Mouse (Mus musculus) bone marrow macrophage, adult 2 months (primary cell): ENCODE measurements at regions not wholly inside any gene's neighbourhood (a gene's known extent, or its start where the extent isn't known, plus 50 kb on each side); places are given as distances from the start of the nearest gene placed in this dataset.

Source experiments
- H3K27ac ChIP-seq: 2 replicates; pipeline ENCODE4 v1.5.1; 2012; ENCODE audit warnings: low read depth, low read length; ENCODE audit not compliant: insufficient read depth
- H3K4me1 ChIP-seq: 2 replicates; pipeline ENCODE4 v1.6.1; 2012; ENCODE audit warnings: low read length; ENCODE audit not compliant: control insufficient read depth, insufficient read depth
- H3K4me3 ChIP-seq: 2 replicates; pipeline ENCODE4 v1.5.1; 2012; ENCODE audit warnings: mild to moderate bottlenecking, low read length, moderate library complexity; ENCODE audit not compliant: insufficient read depth
- CTCF ChIP-seq: IDR thresholded peaks from 2 replicates; pipeline ENCODE4 v1.5.1; 2012; ENCODE audit warnings: low read depth, mild to moderate bottlenecking, low read length, moderate library complexity
- POLR2A ChIP-seq: IDR thresholded peaks from 2 replicates; pipeline ENCODE4 v1.6.1; 2012; ENCODE audit warnings: mild to moderate bottlenecking, low read depth, low read length, borderline replicate concordance

GRCm38 (mm10) chr13:107714001-107714400 is 330.2 kb upstream of the Smim15 start:
- Histone ChIP-seq H3K4me1 (peaks cover 5% of the 10 kb centered on the region), H3K4me3 (no peak overlapping the region), H3K27ac (no peak overlapping the region)
- TF ChIP-seq CTCF, result no peak
- no peak for TF ChIP-seq POLR2A

- TF ChIP-seq CTCF (no peak), POLR2A (no peak)
- Histone ChIP-seq H3K4me1 (peaks cover 5% of the 10 kb centered on the region), H3K27ac (no peak overlapping the region), H3K4me3 (no peak overlapping the region)
These were observed 332.8 kb upstream of the Smim15 start for GRCm38 (mm10) chr13:107711341-107711994.

- no peak overlapping the region for H3K27ac ChIP-seq
- TF ChIP-seq POLR2A (no peak), CTCF (no peak)
- no peak overlapping the region for H3K4me3 ChIP-seq
- H3K4me1 ChIP-seq, result peaks cover 5% of the 10 kb centered on the region
These were observed 333.9 kb upstream of the Smim15 start for GRCm38 (mm10) chr13:107710368-107710767.

GRCm38 (mm10) chr13:107709828-107710227 is 334.4 kb upstream of the Smim15 start:
- Histone ChIP-seq H3K4me3 (no peak overlapping the region), H3K27ac (no peak overlapping the region), H3K4me1 (peaks cover 5% of the 10 kb centered on the region)
- TF ChIP-seq POLR2A (no peak), CTCF (no peak)

- Histone ChIP-seq H3K4me1 (peaks cover 14% of the 10 kb centered on the region), H3K4me3 (no peak overlapping the region), H3K27ac (no peak overlapping the region)
- TF ChIP-seq CTCF, result no peak
These were observed 340.5 kb upstream of the Smim15 start for GRCm38 (mm10) chr13:107703736-107704135.

GRCm38 (mm10) chr13:107700268-107701139 is 343.7 kb upstream of the Smim15 start:
- Histone ChIP-seq H3K4me1 (peaks cover 14% of the 10 kb centered on the region), H3K27ac (no peak overlapping the region), H3K4me3 (no peak overlapping the region)
- TF ChIP-seq POLR2A (no peak), CTCF (no peak)

- TF ChIP-seq POLR2A (no peak), CTCF (no peak)
- Histone ChIP-seq H3K27ac (no peak overlapping the region), H3K4me1 (peaks cover 14% of the 10 kb centered on the region), H3K4me3 (no peak overlapping the region)
These were observed 345.0 kb upstream of the Smim15 start for GRCm38 (mm10) chr13:107699251-107699650.

- Histone ChIP-seq H3K4me3 (no peak overlapping the region), H3K27ac (no peak overlapping the region), H3K4me1 (peaks cover 14% of the 10 kb centered on the region)
- no peak for TF ChIP-seq POLR2A
- no peak for TF ChIP-seq CTCF
These were observed 345.9 kb upstream of the Smim15 start for GRCm38 (mm10) chr13:107698345-107698744.

- H3K4me3 ChIP-seq, result no peak overlapping the region
- peaks cover 5% of the 10 kb centered on the region for H3K4me1 ChIP-seq
- TF ChIP-seq POLR2A (no peak), CTCF (no peak)
- no peak overlapping the region for H3K27ac ChIP-seq
These were observed 352.0 kb upstream of the Smim15 start for GRCm38 (mm10) chr13:107692123-107692830.
